Mouse (Mus musculus): ENCODE measurements around the gene Rxra.

The Rxra gene

GRCm38 (mm10) chr2:27743863-27744611 lies 67.8 kb downstream of the Rxra start:
- no peak for DNase-seq

GRCm38 (mm10) chr2:27744612-27745351 lies 68.5 kb downstream of the Rxra start:
- DNase-seq, result peak; percentile 63

- no peak for DNase-seq
Observed at GRCm38 (mm10) chr2:27745673-27746620, 69.7 kb downstream of the Rxra start.

- DNase-seq, result no peak
Observed at GRCm38 (mm10) chr2:27746854-27747253, 70.6 kb downstream of the Rxra start.

GRCm38 (mm10) chr2:27748984-27749383 lies 72.7 kb downstream of the Rxra start:
- no peak for DNase-seq

GRCm38 (mm10) chr2:27750399-27751134 lies 74.3 kb downstream of the Rxra start:
- DNase-seq, result no peak

GRCm38 (mm10) chr2:27751135-27751519 lies 74.9 kb downstream of the Rxra start:
- no peak for DNase-seq

GRCm38 (mm10) chr2:27751803-27752202 lies 75.6 kb downstream of the Rxra start:
- no peak for DNase-seq

- DNase-seq, result no peak
Observed at GRCm38 (mm10) chr2:27754094-27754493, 77.9 kb downstream of the Rxra start.

- no peak for DNase-seq
Observed at GRCm38 (mm10) chr2:27755986-27756641, 79.9 kb downstream of the Rxra start.

- peak; percentile 96 for DNase-seq
Observed at GRCm38 (mm10) chr2:27758414-27759301, 82.4 kb downstream of the Rxra start.

GRCm38 (mm10) chr2:27759431-27759830 lies 83.2 kb downstream of the Rxra start:
- no peak for DNase-seq

- no peak for DNase-seq
Observed at GRCm38 (mm10) chr2:27761260-27761995, 85.2 kb downstream of the Rxra start.

GRCm38 (mm10) chr2:27761996-27762340 lies 85.7 kb downstream of the Rxra start:
- DNase-seq, result no peak

GRCm38 (mm10) chr2:27762509-27762908 lies 86.3 kb downstream of the Rxra start:
- DNase-seq, result peak; percentile 41

GRCm38 (mm10) chr2:27762920-27763780 lies 86.9 kb downstream of the Rxra start:
- DNase-seq, result no peak

- peak; percentile 51 for DNase-seq
Observed at GRCm38 (mm10) chr2:27764256-27764936, 88.2 kb downstream of the Rxra start.

GRCm38 (mm10) chr2:27764937-27765319 lies 88.7 kb downstream of the Rxra start:
- peak; percentile 91 for DNase-seq

GRCm38 (mm10) chr2:27767773-27768172 lies 91.5 kb downstream of the Rxra start:
- DNase-seq, result no peak
